Mouse (Mus musculus) forebrain, embryonic 16.5 days (tissue): ENCODE results near the gene B3glct. TPM values are rescaled to one million over a fixed set of nuclear protein-coding genes. Genes with fewer than 3 reads are reported as not detected.

Source experiments
- polyA plus RNA-seq: library from polyadenylated mRNA; unstranded; fragments of >200 nt; fragmentation: Nextera tagmentation; extraction: Ambion mirVana; gene quantifications from 2 replicates; pipeline ENCODE4 v1.2.1, GENCODE M21; 2015

Gene B3glct
- polyA plus RNA-seq, 1 experiment from 2014 or later: 14.4 TPM

Other genes starting within 250 kb of the B3glct start
- 1.1 and 1.3 TPM in 2 replicates for gene Tex26, start 238.6 kb upstream of the B3glct start, polyA plus RNA-seq
- gene Wdr95, start 149.6 kb upstream of the B3glct start, polyA plus RNA-seq: 0.14 and 0.19 TPM in 2 replicates
- gene Hsph1, start 41.9 kb upstream of the B3glct start, polyA plus RNA-seq: 117 and 122 TPM in 2 replicates